Mouse (Mus musculus) embryonic fibroblast, embryonic 13.5 days (primary cell): Measurements from ENCODE around the gene Tas1r1.

ENCODE experiments used
- CTCF ChIP-seq: IDR thresholded peaks from 2 replicates; pipeline ENCODE4 v1.5.1; 2011; ENCODE audit warnings: mild to moderate bottlenecking, control low read depth, low read length, moderate library complexity, borderline replicate concordance; ENCODE audit not compliant: insufficient read depth
- POLR2A ChIP-seq: IDR thresholded peaks from 2 replicates; pipeline ENCODE4 v1.6.1; 2011; ENCODE audit warnings: low read depth, mild to moderate bottlenecking, control low read depth, low read length, moderate library complexity

GRCm38 (mm10) chr4:152072121-152072601 lies 33.8 kb upstream of the Tas1r1 start, which contains the start of gene Plekhg5:
- no peak for TF ChIP-seq POLR2A
- TF ChIP-seq CTCF, result no peak
